Mouse (Mus musculus): ENCODE measurements around the gene Gm3676.
"Not testable (repeated sequence)": the region's sequence is repeated elsewhere in the genome, so short reads cannot be mapped to it uniquely, and the experiment has no call there.

GRCm38 (mm10) chr14:41624512-41624911 lies 21.8 kb downstream of the Gm3676 start, which contains the start of gene Gm3072:
- TF ChIP-seq CTCF (IDR thresholded peaks at IDR 0.05; ENCODE audit: extremely low read depth, insufficient read length, insufficient replicate concordance, low read depth, low read length); POLR2A (IDR thresholded peaks at IDR 0.05; ENCODE audit: low read depth, low read length): not testable (repeated sequence)
